Mouse (Mus musculus): ENCODE data around the gene Ripor3. TPM values are rescaled to one million over a fixed set of nuclear protein-coding genes. Genes with fewer than 3 reads are reported as not detected.

Ripor3 gene
- polyA plus RNA-seq, 1 experiment from 2014 or later = 2.1 TPM

- ATAC-seq (replicated peaks; ENCODE audit: insufficient number of reproducible peaks, low FRiP score, low TSS enrichment) = no peak
- Histone ChIP-seq H3K9ac (ENCODE audit: low read depth, low read length) (no peak overlapping the region; the same call in 1 of the 2 replicates), H3K4me2 (no peak overlapping the region), H3K4me3 (ENCODE audit: low read depth, low read length) (no peak overlapping the region), H3K4me1 (ENCODE audit: control insufficient read depth, insufficient read depth, low read length) (peaks cover 54% of the 10 kb centered on the region), H3K9me3 (replicated peaks; ENCODE audit: control insufficient read depth, low read length) (no peaks in the 10 kb centered on the region), H3K36me3 (ENCODE audit: control insufficient read depth, insufficient read depth, low read length) (no peaks in the 10 kb centered on the region; the same call in none of the 2 replicates), H3K27me3 (ENCODE audit: control insufficient read depth, insufficient read depth, low read length) (no peaks in the 10 kb centered on the region), H3K27ac (ENCODE audit: low read depth, low read length) (no peak overlapping the region)
- 80% methylated on average over 8 of the region's 8 CpGs for WGBS (ENCODE audit: insufficient replicate concordance)
Measured at GRCm38 (mm10) chr2:167960584-167960983, 49.8 kb downstream of the Ripor3 start.

DNA sequence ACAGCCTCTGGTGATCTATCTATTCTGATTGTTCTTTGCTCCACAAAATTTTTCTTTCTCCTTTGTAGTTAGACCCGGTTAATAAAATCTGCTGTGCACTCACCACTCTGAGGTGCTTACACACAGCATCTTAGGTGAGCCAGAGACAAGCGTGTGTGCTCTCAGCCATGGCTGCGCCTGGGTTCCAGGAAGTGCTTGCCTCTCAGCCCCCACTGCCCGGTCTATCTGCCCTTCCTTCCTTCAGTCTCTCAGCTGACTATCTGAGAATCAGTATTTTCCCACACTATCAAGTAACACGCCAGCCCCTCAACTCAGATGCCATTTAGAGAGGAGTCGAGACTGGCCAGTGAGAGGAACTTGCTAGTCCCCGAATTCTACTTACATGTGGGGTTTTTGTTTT, 50.4 kb downstream of the Ripor3 start:
- no peak overlapping the region for H3K4me3 ChIP-seq (ENCODE audit: low read depth, low read length)
- WGBS (ENCODE audit: insufficient replicate concordance) = 36% methylated on average over 7 of the region's 7 CpGs
- H3K9me3 ChIP-seq (replicated peaks; ENCODE audit: control insufficient read depth, low read length) = no peaks in the 10 kb centered on the region
- no peaks in the 10 kb centered on the region; the same call in none of the 2 replicates for H3K36me3 ChIP-seq (ENCODE audit: control insufficient read depth, insufficient read depth, low read length)
- H3K4me2 ChIP-seq = no peak overlapping the region
- no peaks in the 10 kb centered on the region for H3K27me3 ChIP-seq (ENCODE audit: control insufficient read depth, insufficient read depth, low read length)
- no peak for ATAC-seq (replicated peaks; ENCODE audit: insufficient number of reproducible peaks, low FRiP score, low TSS enrichment)
- H3K4me1 ChIP-seq (ENCODE audit: control insufficient read depth, insufficient read depth, low read length) = peaks cover 54% of the 10 kb centered on the region
- no peak overlapping the region; the same call in 1 of the 2 replicates for H3K9ac ChIP-seq (ENCODE audit: low read depth, low read length)
- H3K27ac ChIP-seq (ENCODE audit: low read depth, low read length) = 0 out of 2 replicates have a peak overlapping the region, but pooled peaks have one; percentile 18

DNA sequence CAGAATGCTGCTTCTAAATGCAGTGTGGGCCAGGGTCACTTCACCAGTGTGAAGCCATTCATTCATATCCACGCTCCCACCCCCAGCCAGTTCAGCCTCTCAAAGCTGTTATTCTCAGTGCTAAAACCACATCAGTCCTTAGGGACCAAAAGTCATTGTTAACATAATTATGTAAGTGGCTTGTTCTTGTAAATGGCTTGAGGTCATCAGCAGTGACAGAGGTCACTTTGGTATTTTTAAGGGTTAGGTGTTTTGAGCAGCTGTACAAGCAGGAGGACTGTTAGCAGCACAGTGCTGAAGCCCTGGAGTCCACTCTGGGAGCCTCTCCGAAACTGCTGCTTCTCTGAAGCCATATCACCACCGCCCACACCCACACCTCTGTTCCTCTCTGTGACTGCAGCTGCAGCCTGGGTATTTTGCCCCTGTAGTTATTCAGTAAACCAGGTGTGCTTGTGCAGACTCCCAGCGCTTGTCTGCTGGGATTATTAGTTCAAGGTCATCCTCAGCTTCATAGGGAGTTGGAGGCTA, 51.0 kb downstream of the Ripor3 start:
- no peaks in the 10 kb centered on the region for H3K27me3 ChIP-seq (ENCODE audit: control insufficient read depth, insufficient read depth, low read length)
- no peak overlapping the region for H3K9ac ChIP-seq (ENCODE audit: low read depth, low read length)
- H3K4me2 ChIP-seq = 0 out of 2 replicates have a peak overlapping the region, but pooled peaks have one; percentile 4
- peak overlapping the region; percentile 18; the same call in 1 of the 2 replicates for H3K27ac ChIP-seq (ENCODE audit: low read depth, low read length)
- 49% methylated on average over 4 of the region's 4 CpGs for WGBS (ENCODE audit: insufficient replicate concordance)
- no peak overlapping the region for H3K4me3 ChIP-seq (ENCODE audit: low read depth, low read length)
- no peak for ATAC-seq (replicated peaks; ENCODE audit: insufficient number of reproducible peaks, low FRiP score, low TSS enrichment)
- no peaks in the 10 kb centered on the region for H3K9me3 ChIP-seq (replicated peaks; ENCODE audit: control insufficient read depth, low read length)
- no peaks in the 10 kb centered on the region; the same call in 1 of the 2 replicates for H3K36me3 ChIP-seq (ENCODE audit: control insufficient read depth, insufficient read depth, low read length)
- peaks cover 54% of the 10 kb centered on the region for H3K4me1 ChIP-seq (ENCODE audit: control insufficient read depth, insufficient read depth, low read length)

- H3K4me1 ChIP-seq (ENCODE audit: control insufficient read depth, insufficient read depth, low read length) = peaks cover 52% of the 10 kb centered on the region
- no peak overlapping the region for H3K9ac ChIP-seq (ENCODE audit: low read depth, low read length)
- no peak for ATAC-seq (replicated peaks; ENCODE audit: insufficient number of reproducible peaks, low FRiP score, low TSS enrichment)
- H3K4me2 ChIP-seq = 0 out of 2 replicates have a peak overlapping the region, but pooled peaks have one; percentile 4
- no peak overlapping the region for H3K4me3 ChIP-seq (ENCODE audit: low read depth, low read length)
- WGBS (ENCODE audit: insufficient replicate concordance) = 48% methylated on average over 4 of the region's 4 CpGs
- H3K27me3 ChIP-seq (ENCODE audit: control insufficient read depth, insufficient read depth, low read length) = no peaks in the 10 kb centered on the region
- H3K27ac ChIP-seq (ENCODE audit: low read depth, low read length) = peak overlapping the region; percentile 18
- no peaks in the 10 kb centered on the region; the same call in 1 of the 2 replicates for H3K36me3 ChIP-seq (ENCODE audit: control insufficient read depth, insufficient read depth, low read length)
- no peaks in the 10 kb centered on the region for H3K9me3 ChIP-seq (replicated peaks; ENCODE audit: control insufficient read depth, low read length)
Measured at GRCm38 (mm10) chr2:167958843-167959242, 51.6 kb downstream of the Ripor3 start.

GRCm38 (mm10) chr2:167958082-167958788, 52.2 kb downstream of the Ripor3 start:
- Histone ChIP-seq H3K9me3 (replicated peaks; ENCODE audit: control insufficient read depth, low read length) (no peaks in the 10 kb centered on the region), H3K4me2 (no peak overlapping the region), H3K27me3 (ENCODE audit: control insufficient read depth, insufficient read depth, low read length) (no peaks in the 10 kb centered on the region), H3K4me3 (ENCODE audit: low read depth, low read length) (no peak overlapping the region), H3K27ac (ENCODE audit: low read depth, low read length) (peak overlapping the region; percentile 8), H3K36me3 (ENCODE audit: control insufficient read depth, insufficient read depth, low read length) (no peaks in the 10 kb centered on the region; the same call in 1 of the 2 replicates), H3K4me1 (ENCODE audit: control insufficient read depth, insufficient read depth, low read length) (peaks cover 51% of the 10 kb centered on the region), H3K9ac (ENCODE audit: low read depth, low read length) (no peak overlapping the region)
- WGBS (ENCODE audit: insufficient replicate concordance) = 40% methylated on average over 5 of the region's 5 CpGs
- ATAC-seq (replicated peaks; ENCODE audit: insufficient number of reproducible peaks, low FRiP score, low TSS enrichment) = no peak

- Histone ChIP-seq H3K4me2 (no peak overlapping the region), H3K27me3 (ENCODE audit: control insufficient read depth, insufficient read depth, low read length) (no peaks in the 10 kb centered on the region), H3K27ac (ENCODE audit: low read depth, low read length) (0 out of 2 replicates have a peak overlapping the region, but pooled peaks have one; percentile 8), H3K4me1 (ENCODE audit: control insufficient read depth, insufficient read depth, low read length) (peaks cover 44% of the 10 kb centered on the region), H3K4me3 (ENCODE audit: low read depth, low read length) (no peak overlapping the region), H3K9me3 (replicated peaks; ENCODE audit: control insufficient read depth, low read length) (no peaks in the 10 kb centered on the region), H3K9ac (ENCODE audit: low read depth, low read length) (no peak overlapping the region), H3K36me3 (ENCODE audit: control insufficient read depth, insufficient read depth, low read length) (no peaks in the 10 kb centered on the region)
- no peak for ATAC-seq (replicated peaks; ENCODE audit: insufficient number of reproducible peaks, low FRiP score, low TSS enrichment)
- WGBS (ENCODE audit: insufficient replicate concordance) = 94% methylated on average over 1 of the region's 1 CpGs
Measured at GRCm38 (mm10) chr2:167957539-167957938, 52.9 kb downstream of the Ripor3 start.

DNA sequence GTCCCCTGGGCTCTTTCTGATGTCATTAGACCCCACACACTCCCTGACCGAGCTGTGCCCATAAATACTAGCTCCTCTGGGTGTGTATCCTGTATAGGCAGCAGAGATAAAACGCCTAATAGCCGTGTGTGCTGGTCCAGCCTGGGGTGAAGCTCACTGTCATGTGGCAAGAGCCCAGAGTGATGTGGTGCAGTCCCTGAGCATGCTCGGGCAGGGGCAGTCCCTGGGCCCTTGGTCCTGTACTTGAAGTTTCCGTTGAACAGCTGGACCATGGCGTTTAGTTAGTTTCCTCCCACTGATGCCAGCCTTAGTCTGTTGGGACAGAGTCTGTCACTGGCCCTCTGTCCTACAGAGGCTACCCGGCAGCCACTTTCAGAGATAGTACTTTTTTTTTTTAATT, 55.5 kb downstream of the Ripor3 start:
- H3K4me3 ChIP-seq (ENCODE audit: low read depth, low read length) = no peak overlapping the region
- H3K27me3 ChIP-seq (ENCODE audit: control insufficient read depth, insufficient read depth, low read length) = no peaks in the 10 kb centered on the region
- H3K4me1 ChIP-seq (ENCODE audit: control insufficient read depth, insufficient read depth, low read length) = peaks cover 31% of the 10 kb centered on the region
- no peak overlapping the region for H3K4me2 ChIP-seq
- WGBS (ENCODE audit: insufficient replicate concordance) = 73% methylated on average over 7 of the region's 7 CpGs
- no peak overlapping the region for H3K9ac ChIP-seq (ENCODE audit: low read depth, low read length)
- no peaks in the 10 kb centered on the region for H3K9me3 ChIP-seq (replicated peaks; ENCODE audit: control insufficient read depth, low read length)
- ATAC-seq (replicated peaks; ENCODE audit: insufficient number of reproducible peaks, low FRiP score, low TSS enrichment) = no peak
- no peaks in the 10 kb centered on the region for H3K36me3 ChIP-seq (ENCODE audit: control insufficient read depth, insufficient read depth, low read length)
- no peak overlapping the region for H3K27ac ChIP-seq (ENCODE audit: low read depth, low read length)

DNA sequence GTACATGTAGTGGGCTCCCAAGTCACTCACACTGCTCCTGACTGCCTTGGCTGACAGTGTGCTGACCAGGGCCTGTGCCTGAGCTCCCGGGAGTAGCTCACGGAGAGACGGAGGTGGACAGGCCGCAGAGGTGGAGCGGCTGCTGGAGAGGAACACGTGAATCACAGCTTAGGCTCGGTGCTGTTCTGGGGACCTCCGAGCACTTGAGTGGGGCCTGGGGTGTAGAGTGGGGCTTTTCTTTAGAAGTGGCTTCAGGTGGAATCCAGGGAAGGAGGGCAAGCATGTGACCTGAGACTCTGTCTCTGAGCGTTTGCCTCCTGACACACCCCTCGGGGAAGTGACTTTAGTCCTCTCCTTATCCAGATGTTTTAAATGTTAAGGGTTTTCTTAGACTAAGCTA, 56.6 kb downstream of the Ripor3 start:
- ATAC-seq (replicated peaks; ENCODE audit: insufficient number of reproducible peaks, low FRiP score, low TSS enrichment) = no peak
- Histone ChIP-seq H3K36me3 (ENCODE audit: control insufficient read depth, insufficient read depth, low read length) (no peaks in the 10 kb centered on the region), H3K4me3 (ENCODE audit: low read depth, low read length) (no peak overlapping the region), H3K4me1 (ENCODE audit: control insufficient read depth, insufficient read depth, low read length) (peaks cover 32% of the 10 kb centered on the region), H3K27ac (ENCODE audit: low read depth, low read length) (no peak overlapping the region), H3K27me3 (ENCODE audit: control insufficient read depth, insufficient read depth, low read length) (no peaks in the 10 kb centered on the region), H3K9me3 (replicated peaks; ENCODE audit: control insufficient read depth, low read length) (no peaks in the 10 kb centered on the region), H3K9ac (ENCODE audit: low read depth, low read length) (no peak overlapping the region), H3K4me2 (no peak overlapping the region)
- WGBS (ENCODE audit: insufficient replicate concordance) = 75% methylated on average over 10 of the region's 10 CpGs

Data from heart, embryonic 11.5 days (tissue).